Mouse (Mus musculus) splenic B cell, adult 2 months (primary cell): ENCODE results near the gene Pcdh15.

Source experiments
- DNase-seq: peaks from one replicate; pipeline ENCODE4 v3.0.0-alpha.2; 2011; ENCODE audit warnings: low read depth, low spot score
- H3K27me3 ChIP-seq: 2 replicates; pipeline ENCODE4 v1.6.1; 2012; ENCODE audit warnings: mild to moderate bottlenecking, low read length, moderate library complexity, mixed read lengths; ENCODE audit not compliant: control insufficient read depth, poor library complexity, insufficient read depth, severe bottlenecking
- H3K36me3 ChIP-seq: 2 replicates; pipeline ENCODE4 v1.6.1; 2012; ENCODE audit warnings: mild to moderate bottlenecking, low read length, moderate library complexity, mixed read lengths; ENCODE audit not compliant: control insufficient read depth, poor library complexity, insufficient read depth, severe bottlenecking

The Pcdh15 gene

DNA sequence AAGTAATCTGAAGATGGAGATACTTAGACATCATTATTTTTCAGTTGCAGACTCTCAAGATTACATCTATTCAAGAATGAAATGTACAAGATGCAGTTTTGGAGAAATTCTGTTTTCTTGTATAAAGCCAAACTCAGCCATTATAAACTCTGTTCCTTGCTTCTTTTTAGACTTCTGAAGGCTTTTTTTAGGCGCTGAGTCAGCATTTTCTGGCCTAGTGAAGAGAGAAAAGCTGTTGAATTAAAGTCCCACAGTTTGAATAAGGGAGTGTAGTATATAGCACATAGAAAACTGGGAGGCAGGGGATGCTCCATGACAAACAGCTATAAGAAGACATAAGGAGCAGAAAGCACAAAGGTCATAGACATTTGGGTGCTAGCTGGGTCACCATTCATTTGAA lies 1017.7 kb downstream of the Pcdh15 start:
- no peaks in the 10 kb centered on the region for H3K27me3 ChIP-seq
- H3K36me3 ChIP-seq, result no peaks in the 10 kb centered on the region
- no peak for DNase-seq

DNA sequence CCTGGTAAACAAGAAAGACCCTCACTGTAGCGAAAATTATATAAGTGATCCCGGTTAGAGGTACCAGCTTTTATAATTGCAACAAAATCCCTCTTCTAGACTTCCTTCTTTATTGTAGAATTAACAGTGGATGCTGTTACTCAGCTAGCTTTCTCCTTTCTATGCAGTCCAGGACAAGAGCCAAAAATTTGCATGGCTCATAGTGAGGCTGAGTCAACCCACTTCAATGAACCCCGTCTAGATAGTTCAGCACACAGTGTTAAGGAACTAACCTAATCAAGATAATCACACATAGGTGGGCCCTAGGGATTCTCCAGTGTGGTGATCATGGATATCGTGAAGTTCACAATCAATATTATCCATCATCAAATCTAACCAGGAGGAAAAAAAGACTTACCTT lies 1024.3 kb downstream of the Pcdh15 start:
- Histone ChIP-seq H3K36me3 (no peaks in the 10 kb centered on the region), H3K27me3 (no peaks in the 10 kb centered on the region)
- DNase-seq, result no peak

- Histone ChIP-seq H3K36me3 (no peaks in the 10 kb centered on the region), H3K27me3 (no peaks in the 10 kb centered on the region)
- DNase-seq, result no peak
These were observed 1030.0 kb downstream of the Pcdh15 start for GRCm38 (mm10) chr10:74129192-74129591.

GRCm38 (mm10) chr10:74129665-74130064 lies 1030.5 kb downstream of the Pcdh15 start:
- H3K36me3 ChIP-seq, result no peaks in the 10 kb centered on the region
- DNase-seq, result no peak
- no peaks in the 10 kb centered on the region for H3K27me3 ChIP-seq

GRCm38 (mm10) chr10:74130805-74131204 lies 1031.7 kb downstream of the Pcdh15 start:
- DNase-seq, result no peak
- Histone ChIP-seq H3K27me3 (no peaks in the 10 kb centered on the region), H3K36me3 (no peaks in the 10 kb centered on the region)

DNA sequence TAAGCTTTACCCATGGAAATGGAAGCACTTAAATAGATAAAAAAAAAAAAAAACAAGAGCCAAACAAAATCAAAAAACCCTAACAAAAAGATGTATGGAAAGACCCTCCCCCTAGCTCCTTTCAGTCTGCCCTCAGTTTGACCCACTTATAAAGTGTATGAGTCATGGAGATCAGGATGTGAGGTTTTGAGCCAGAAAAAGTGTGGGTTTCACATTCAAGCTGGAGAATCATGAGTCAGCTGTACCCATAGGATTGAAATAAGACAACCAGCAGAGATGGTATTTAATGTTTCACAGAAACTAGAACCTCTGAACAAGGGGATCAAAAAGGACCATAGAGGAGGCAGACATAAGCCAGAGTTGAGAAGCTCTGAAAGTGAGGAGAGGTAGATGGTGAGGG lies 1048.8 kb downstream of the Pcdh15 start:
- DNase-seq, result no peak

DNA sequence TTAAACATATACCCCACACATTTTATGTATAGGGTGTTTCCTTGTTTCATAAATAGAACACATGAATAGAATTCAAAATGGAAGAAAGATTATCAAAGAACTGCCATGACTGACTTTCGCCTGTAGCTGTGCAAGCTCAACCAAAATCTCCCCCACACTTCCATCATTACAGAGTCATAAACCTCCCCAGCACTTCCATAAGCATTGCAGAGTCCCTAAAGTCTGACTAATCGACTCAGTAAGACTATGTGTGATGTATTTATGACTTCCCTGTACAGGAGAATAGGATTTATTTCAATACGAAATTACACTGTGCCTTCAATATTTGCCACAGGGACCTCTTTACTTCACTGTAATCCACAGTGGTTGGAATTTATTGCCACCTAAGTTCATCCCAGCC lies 1082.8 kb downstream of the Pcdh15 start:
- Histone ChIP-seq H3K27me3 (no peaks in the 10 kb centered on the region), H3K36me3 (no peaks in the 10 kb centered on the region)
- DNase-seq, result no peak

More for the DNA sequence above, 1048.8 kb downstream of the Pcdh15 start:
- Histone ChIP-seq H3K27me3 (no peaks in the 10 kb centered on the region), H3K36me3 (no peaks in the 10 kb centered on the region)

DNA sequence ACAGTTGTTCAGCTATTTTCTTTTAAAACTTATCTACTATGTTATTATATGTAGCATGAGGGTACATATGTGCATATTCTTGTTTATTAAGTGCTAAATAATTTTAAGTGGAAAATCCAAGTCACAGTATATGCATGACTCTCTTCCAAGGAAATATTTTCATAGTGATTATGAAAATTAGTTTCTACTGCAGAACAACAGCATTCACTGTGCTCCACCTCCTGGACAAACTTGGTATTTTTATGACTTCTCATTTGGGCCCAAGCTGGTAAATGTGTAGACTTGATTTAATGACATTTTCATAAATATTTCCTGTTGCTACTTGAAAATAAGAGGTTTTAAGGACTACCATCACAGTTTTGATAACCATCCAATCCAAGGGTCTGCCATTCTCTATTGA lies 1104.5 kb downstream of the Pcdh15 start:
- H3K36me3 ChIP-seq, result no peaks in the 10 kb centered on the region
- DNase-seq, result no peak
- no peaks in the 10 kb centered on the region for H3K27me3 ChIP-seq

DNA sequence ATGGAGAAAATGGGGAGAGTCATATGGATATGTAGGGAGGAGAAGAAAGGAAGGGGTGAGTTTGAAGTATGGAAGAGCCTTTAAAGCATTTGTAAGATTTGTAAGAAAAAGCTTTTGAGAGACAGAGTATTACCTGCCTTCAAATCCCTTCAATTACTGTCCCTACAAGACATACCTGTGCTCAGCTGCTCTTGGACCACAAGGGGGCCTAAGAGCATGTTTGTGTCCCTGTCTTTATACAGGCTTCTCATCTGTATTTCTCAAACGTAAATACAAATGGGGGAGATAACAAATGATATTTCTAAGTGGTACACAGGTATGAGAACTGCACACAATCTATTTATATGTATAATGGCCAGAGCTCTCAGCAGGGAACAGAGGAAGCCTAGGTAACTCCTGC lies 1118.1 kb downstream of the Pcdh15 start:
- H3K36me3 ChIP-seq, result no peaks in the 10 kb centered on the region
- DNase-seq, result no peak
- H3K27me3 ChIP-seq, result no peaks in the 10 kb centered on the region

GRCm38 (mm10) chr10:74220439-74220838 lies 1121.3 kb downstream of the Pcdh15 start:
- DNase-seq, result no peak
- Histone ChIP-seq H3K27me3 (no peaks in the 10 kb centered on the region), H3K36me3 (no peaks in the 10 kb centered on the region)

GRCm38 (mm10) chr10:74257716-74258446 lies 1158.7 kb downstream of the Pcdh15 start:
- DNase-seq, result no peak
- Histone ChIP-seq H3K36me3 (no peaks in the 10 kb centered on the region), H3K27me3 (no peaks in the 10 kb centered on the region)

GRCm38 (mm10) chr10:74258639-74259038 lies 1159.5 kb downstream of the Pcdh15 start:
- H3K36me3 ChIP-seq, result no peaks in the 10 kb centered on the region
- no peak for DNase-seq
- H3K27me3 ChIP-seq, result no peaks in the 10 kb centered on the region

GRCm38 (mm10) chr10:74269637-74270269 lies 1170.6 kb downstream of the Pcdh15 start:
- DNase-seq, result no peak
- Histone ChIP-seq H3K36me3 (no peaks in the 10 kb centered on the region), H3K27me3 (no peaks in the 10 kb centered on the region)

DNA sequence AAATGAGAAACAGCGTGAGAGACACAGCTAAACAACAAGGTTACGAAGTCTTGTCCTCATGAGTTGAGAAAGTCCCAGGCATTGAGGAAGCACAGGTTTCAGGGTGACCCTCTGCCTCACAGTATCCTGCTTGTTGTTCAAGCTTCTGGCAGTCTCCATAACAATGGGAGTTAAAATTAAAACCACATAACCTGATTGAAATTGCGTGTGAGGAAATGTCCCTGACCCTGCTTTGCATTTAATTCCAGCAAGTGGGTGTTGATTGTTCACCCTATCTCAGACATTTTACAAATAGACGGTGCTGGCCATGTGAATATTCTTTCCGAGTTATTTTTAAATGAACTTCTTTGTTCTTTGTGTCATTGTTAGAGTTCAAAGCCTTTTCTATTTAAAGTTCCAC lies 1171.8 kb downstream of the Pcdh15 start:
- no peaks in the 10 kb centered on the region for H3K36me3 ChIP-seq
- no peak for DNase-seq
- no peaks in the 10 kb centered on the region for H3K27me3 ChIP-seq

GRCm38 (mm10) chr10:74304120-74304519 lies 1205.0 kb downstream of the Pcdh15 start:
- Histone ChIP-seq H3K36me3 (no peaks in the 10 kb centered on the region), H3K27me3 (no peaks in the 10 kb centered on the region)
- no peak for DNase-seq
